Mouse (Mus musculus): ENCODE results near the gene Stox2. TPM values are rescaled to one million over a fixed set of nuclear protein-coding genes. Genes with fewer than 3 reads are reported as not detected.
A peak's percentile ranks its signal among the peaks of the same experiment; 100 is the strongest.

The Stox2 gene
- total RNA-seq, 2 experiments from 2014 or later = 85.0 to 89.4 TPM

DNA sequence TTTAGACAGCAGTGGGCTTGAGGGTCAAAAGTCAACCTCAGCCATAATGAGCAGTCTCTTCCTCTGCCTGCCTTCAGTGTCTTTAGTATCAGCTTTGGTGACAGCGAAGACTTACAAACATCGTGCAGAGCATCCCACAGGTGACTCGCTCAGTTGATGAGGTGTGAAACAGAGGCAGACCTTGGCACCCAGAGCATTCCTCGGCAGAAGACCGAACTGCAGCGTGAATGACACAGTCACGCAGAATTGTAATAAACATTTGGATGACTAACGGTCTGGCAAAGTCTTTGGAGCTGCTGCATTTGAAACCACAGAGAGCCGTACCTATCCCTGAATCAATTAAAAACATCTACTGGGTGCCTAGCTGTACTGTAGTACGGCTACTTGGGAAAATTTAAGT, 225.0 kb downstream of the Stox2 start:
- DNase-seq (ENCODE audit: extremely low spot score in 1 of 2, low spot score in 2 of 2) = no peak
- intact Hi-C loops (cut with DNase I) = no loop called here

DNA sequence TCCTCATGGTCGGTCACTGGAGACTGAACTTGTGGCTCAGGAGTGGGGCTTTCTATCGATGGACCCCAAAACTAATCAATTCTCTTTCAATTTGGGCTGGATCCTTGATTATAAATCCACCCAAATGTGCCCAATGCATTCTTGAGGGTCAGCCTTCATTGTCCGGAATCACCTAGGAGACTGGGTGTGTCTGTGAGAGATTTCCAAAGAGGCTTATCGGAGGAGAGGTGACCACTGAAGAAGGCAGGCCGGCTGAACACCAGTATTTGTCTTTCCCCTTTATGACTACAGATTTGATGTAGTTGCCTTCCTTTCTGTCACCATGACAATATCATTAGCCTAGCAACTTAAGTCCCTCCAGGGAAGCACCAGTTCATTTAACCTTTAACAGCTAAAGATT, 225.8 kb downstream of the Stox2 start:
- intact Hi-C loops (cut with DNase I) = no loop called here
- DNase-seq (ENCODE audit: extremely low spot score in 1 of 2, low spot score in 2 of 2) = no peak

DNA sequence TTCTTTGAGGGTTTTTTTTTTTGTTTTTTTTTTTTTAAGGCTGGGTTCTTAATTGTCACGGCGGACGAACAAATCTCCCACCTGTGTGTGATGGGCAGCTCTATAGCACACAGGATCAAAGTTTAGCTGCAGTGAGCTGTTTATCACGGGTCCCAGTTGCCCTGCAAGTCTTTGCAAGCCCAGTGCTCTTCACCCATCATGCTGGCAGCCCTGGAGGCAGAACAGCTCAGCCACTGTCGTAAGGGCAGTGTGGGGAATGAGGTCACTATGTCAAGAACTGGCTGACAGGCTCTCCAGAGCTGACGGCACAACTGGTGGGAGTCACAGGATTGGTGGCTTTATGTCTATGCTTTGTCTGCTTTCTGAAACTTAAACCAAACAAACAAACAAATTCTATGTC, 227.6 kb downstream of the Stox2 start:
- intact Hi-C loops (cut with DNase I) = loop anchor here (5.0 to 10.0 kb wide), 2 partner anchors 69 to 194 kb away; no protein-coding TSS in a partner anchor
- no peak for DNase-seq (ENCODE audit: extremely low spot score in 1 of 2, low spot score in 2 of 2)

DNA sequence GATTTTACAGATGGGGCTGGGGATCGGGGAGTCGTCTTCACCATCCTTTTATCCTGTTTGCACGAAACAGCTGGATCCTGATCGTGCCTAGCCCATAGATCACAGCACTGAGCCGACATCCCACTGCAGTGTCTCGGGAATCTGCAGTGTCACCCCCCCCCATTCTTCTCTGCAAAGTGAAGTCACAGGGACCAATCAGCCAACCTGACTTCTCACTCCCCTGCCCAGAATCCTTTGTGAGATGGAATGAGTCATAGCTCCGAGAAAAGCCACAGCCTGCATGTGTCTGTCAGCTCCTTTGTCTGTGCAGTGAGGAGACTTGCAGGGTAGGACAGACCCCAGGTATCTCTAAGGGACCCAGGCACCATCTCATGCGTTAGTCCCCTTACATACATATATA, 228.1 kb downstream of the Stox2 start:
- intact Hi-C loops (cut with DNase I) = loop anchor here (5.0 to 10.0 kb wide), 2 partner anchors 69 to 193 kb away; no protein-coding TSS in a partner anchor
- no peak for DNase-seq (ENCODE audit: extremely low spot score in 1 of 2, low spot score in 2 of 2)

DNA sequence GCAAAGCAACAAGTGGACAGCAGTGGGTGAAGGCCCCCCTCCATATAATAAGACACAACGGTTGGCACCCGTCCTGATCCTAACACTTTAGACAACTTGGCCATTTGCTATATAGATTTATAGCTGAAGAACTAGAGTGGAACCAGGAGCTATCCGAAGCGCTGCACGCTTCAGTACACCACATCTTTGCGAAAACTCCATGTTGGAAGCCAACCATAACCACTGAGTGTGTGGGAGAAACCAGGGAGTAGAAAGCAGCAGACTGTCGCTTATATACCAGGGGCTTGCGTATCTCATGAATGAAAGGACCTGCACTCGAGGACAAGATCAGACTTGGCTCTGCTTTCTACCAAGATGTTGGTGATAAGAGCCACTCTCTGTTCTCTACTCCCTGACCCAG, 234.0 kb downstream of the Stox2 start:
- no peak for DNase-seq (ENCODE audit: extremely low spot score in 1 of 2, low spot score in 2 of 2)
- intact Hi-C loops (cut with DNase I) = loop anchor here (10.0 kb wide), 1 partner anchor 187 kb away; no protein-coding TSS in a partner anchor

DNA sequence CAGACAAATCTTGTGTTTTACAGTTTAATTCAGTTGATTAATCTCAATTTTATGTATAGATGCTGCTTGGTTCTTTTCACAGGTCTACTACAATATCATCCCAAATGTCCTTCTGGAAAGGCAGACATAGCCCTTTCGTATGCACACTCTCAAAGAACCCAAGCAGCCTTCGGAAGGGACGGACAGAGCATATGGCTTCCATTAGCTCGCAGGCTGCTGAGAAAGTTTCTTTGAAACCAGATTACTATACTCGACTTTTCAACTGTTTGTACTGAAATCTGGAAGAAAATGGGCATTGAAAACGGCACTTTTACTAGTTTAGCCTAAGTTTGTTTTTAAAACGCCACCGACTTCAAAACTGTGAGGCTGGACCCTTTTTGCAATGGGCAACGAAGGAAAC, 234.9 kb downstream of the Stox2 start:
- intact Hi-C loops (cut with DNase I) = loop anchor here (10.0 kb wide), 1 partner anchor 186 kb away; no protein-coding TSS in a partner anchor
- no peak for DNase-seq (ENCODE audit: extremely low spot score in 1 of 2, low spot score in 2 of 2)

DNA sequence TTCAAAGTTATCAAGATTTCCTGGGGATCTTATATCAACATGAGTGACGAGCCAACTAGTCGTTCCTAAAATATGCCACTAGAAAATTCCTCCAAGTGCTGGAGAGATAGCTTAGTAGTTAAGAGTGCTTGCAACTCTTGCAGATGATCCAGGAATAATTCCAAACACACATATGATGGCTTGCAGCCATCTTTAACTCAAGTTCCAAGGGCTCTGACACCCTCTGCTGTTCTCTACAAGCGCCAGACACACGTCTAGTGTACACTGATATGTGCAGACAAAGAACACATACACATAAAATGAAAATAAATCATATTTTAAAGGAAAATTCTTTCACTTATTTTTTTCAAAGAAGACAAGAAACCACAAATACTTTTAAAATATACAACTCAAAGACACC, 237.9 kb downstream of the Stox2 start:
- no peak for DNase-seq (ENCODE audit: extremely low spot score in 1 of 2, low spot score in 2 of 2)
- intact Hi-C loops (cut with DNase I) = loop anchor here (10.0 kb wide), 1 partner anchor 147 kb away; no protein-coding TSS in a partner anchor

DNA sequence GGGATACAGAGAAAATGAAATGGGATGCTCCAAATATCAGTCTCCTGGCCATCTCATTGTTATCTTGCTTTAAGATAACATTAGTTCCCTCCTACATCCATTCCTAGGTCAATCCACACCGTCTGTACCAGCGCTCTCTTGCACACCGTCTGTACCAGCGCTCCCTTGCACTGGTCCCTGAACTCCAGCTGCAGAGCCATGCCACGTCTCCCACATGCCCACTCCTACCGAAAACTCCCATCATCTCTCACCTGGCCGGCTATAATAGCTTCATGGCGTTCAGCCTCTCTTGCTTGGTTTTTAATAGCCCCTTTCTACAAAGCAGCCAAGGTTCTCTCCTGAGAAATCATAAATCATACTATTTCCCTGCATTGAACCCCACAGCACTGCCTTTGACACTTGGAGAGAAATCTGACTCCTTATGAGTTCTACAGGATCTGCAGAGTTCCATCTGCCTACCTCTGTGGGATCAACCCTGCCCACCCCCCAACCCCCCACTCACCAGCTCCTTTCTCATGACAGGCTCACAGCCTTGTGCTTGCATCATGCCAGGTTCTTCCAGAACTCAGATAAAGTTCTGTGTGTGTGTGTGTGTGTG, 239.4 kb downstream of the Stox2 start:
- intact Hi-C loops (cut with DNase I) = loop anchor here (10.0 kb wide), 1 partner anchor 148 kb away; no protein-coding TSS in a partner anchor
- DNase-seq (ENCODE audit: extremely low spot score in 1 of 2, low spot score in 2 of 2) = no peak

DNA sequence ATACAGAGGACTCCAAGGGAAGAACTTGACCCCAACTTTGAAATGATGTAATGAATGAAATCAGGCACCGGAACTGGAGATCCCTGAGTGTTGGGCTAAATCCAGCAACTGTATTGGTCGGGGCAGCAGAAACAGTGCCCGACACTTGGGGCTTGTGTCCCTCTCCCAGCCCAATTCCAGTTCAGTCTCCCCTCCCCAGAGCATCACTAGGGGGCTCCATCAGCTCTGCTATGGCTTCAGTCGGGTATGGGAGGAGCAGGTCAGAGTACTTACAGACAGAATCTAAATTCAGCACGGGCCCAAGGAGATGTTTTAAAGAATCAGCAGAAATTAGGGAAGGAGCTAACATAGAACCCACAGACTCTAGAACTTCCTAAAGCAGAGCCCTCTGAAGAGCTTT, 240.7 kb downstream of the Stox2 start:
- DNase-seq (ENCODE audit: extremely low spot score in 1 of 2, low spot score in 2 of 2) = no peak
- intact Hi-C loops (cut with DNase I) = loop anchor here (10.0 kb wide), 1 partner anchor 149 kb away; no protein-coding TSS in a partner anchor

DNA sequence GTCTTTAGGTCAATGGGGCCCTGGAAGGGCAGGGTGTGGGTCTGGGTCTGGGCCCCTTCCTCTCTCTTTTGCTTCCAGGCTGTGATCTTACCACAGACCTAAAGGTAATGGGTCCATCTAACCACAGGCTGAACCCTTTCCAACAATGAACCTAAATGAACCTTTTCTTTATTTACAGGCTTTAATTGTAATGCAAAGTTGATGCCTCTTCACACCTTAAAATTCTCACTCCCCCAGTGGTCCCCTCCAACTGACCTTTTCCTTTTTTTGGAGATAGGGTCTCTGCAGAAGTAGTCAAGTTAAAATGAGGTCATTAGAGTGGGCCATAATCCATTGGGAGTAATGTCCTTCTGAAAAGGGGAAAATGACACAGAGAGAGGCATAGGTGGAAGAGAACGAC, 249.8 kb downstream of the Stox2 start:
- no peak for DNase-seq (ENCODE audit: extremely low spot score in 1 of 2, low spot score in 2 of 2)
- intact Hi-C loops (cut with DNase I) = no loop called here

DNA sequence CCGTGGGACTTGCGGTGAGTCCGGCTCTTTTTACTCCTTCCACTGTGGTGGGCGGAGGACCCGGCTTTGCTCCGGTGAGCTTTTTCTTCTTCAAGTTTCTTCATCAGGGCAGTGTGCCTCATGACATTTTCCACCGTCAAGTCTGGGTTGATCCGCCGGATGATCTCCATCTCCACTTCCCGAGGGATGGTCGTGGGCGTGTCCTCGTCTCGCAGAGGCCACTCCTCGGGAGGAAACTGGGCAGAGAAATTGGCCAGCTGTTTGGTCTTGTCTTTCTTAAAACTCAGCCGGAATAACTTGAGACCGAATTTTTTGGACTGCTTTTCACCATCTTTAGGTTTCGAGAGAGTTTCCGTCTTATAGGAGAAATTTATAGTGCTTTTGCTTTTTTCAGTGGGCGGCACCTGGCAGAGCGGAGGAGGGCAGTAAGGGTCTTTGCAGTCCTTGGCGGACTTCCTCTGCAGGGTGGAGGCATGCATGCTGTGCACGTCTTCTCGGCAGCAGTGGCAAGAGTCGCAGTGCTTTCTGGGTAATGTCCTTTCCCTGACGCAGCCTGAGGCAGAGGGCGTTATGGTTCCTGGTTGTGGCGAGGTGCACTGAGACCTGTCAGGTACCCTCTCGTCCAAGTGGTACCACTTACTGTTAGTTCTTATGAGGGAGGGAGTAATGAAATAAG, 252.7 kb downstream of the Stox2 start:
- intact Hi-C loops (cut with DNase I) = no loop called here
- no peak for DNase-seq (ENCODE audit: extremely low spot score in 1 of 2, low spot score in 2 of 2)

DNA sequence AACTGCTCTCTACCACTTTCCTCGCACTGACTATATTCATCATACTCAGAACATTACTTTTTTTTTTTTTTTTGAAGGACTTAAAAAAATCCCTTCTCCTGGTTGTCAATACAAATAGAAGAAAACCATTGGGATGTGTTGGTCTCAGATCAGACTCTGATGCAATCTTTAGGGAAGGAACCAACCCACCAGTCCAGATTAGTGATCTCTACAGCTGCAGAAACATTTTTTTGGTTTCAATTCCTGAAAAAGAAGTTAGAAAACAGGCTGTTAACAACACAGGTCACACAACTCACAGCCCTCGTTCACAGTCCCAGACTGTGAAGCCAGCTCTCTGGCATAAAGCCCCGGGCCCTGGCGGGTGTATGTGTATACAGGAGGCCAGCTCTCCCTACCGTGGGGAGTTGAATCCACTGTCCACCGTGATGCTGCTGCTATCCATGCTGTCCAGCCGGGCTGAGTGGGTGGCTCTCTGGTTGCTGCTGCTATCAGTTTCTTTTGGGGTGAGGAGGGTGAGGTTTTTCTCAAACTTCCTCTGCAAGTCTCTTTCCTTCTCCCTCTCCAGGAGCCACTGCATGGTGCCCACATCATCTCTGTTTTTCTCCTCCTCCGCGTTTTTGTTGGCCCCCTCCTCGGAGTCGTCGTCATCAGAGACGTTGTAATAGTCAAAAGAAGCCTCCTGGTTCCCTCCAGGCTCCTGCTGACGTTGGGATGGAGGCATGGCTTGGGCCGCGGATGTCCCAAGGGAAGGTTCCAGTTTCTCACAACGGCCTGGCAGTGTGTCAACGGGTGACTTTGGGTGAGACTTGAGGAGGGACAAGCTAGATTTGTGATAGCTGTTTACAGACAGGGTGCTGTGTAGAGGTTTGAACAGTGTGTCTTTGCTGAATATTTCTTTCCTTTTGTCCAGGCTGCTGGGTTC, 254.5 kb downstream of the Stox2 start:
- no peak for DNase-seq (ENCODE audit: extremely low spot score in 1 of 2, low spot score in 2 of 2)
- intact Hi-C loops (cut with DNase I) = no loop called here

DNA sequence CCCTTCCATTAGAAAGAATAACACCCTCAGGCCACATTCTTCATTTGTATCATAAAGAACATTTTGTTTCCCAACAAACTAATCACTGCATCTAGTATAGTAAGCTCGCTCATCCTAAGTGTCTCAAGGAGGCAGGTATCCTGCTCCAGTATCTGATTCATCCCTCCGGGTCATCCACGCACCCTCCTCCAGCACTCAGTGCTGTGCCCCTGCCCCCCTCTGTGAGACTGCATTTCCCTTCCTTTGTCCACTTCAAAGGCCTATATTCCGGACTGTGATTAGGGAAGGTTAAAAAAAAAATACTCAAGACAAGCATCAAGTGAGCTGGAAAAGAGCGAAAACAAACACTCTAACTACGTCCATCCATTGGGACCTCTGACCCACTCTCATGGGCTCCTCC, 260.8 kb downstream of the Stox2 start:
- DNase-seq (ENCODE audit: extremely low spot score in 1 of 2, low spot score in 2 of 2) = peak in 1 of 2 experiments; percentile 53
- intact Hi-C loops (cut with DNase I) = no loop called here

DNA sequence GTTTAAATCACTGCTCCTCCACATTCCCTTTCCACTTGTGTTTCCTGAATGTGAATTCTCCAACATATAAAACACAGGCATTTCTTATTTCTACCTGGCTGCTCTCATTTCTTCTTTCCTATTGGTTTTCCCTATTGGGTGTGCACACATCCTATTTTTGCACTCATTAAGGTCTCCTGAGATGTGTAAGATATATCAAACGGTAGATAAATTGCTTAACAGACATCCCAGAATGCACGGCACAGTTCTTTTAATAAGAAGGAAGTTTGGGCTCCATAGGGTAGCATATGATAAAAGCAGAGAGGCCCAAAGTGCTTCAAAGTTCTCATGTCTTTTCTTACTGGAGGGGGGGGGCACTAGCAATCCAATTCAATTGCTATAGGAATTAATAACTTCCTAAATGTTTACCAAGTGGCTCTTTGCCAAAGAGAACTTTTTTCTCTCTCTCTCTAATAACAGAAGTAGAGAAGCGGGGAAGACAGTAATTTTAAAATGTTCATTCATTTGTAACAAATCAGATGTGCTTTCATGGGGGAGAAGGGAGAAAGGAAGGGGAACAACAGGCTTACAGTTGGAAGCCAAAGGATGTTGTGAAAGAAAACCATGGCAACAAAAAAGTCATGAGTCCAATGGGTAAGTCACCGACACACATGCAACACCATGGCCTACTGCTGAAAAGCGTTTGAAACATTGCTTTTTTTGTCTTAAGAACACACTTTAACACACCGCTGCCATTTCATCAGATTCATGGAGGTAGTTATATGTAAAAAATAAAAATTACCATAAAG, 263.2 kb downstream of the Stox2 start:
- intact Hi-C loops (cut with DNase I) = no loop called here
- no peak for DNase-seq (ENCODE audit: extremely low spot score in 1 of 2, low spot score in 2 of 2)

DNA sequence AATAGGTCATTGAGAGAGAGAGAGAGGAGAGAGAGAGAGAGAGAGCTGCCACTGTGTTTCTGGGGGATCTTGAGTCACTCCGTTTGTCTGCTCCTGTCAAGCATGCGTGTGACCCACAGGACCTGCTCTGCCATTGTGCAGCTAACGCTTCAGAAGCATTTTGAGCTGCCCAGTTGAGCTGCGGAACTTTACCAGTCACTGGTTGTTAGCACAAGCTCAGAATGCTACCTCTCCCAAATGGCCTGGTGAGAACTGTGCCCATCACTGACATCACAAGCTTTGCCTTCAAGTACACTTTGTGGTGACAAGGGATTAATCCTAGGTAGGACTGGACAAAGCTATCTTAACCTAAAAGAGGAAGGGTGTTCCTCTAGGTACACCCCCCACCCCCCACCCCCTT, 263.9 kb downstream of the Stox2 start:
- intact Hi-C loops (cut with DNase I) = no loop called here
- DNase-seq (ENCODE audit: extremely low spot score in 1 of 2, low spot score in 2 of 2) = no peak

DNA sequence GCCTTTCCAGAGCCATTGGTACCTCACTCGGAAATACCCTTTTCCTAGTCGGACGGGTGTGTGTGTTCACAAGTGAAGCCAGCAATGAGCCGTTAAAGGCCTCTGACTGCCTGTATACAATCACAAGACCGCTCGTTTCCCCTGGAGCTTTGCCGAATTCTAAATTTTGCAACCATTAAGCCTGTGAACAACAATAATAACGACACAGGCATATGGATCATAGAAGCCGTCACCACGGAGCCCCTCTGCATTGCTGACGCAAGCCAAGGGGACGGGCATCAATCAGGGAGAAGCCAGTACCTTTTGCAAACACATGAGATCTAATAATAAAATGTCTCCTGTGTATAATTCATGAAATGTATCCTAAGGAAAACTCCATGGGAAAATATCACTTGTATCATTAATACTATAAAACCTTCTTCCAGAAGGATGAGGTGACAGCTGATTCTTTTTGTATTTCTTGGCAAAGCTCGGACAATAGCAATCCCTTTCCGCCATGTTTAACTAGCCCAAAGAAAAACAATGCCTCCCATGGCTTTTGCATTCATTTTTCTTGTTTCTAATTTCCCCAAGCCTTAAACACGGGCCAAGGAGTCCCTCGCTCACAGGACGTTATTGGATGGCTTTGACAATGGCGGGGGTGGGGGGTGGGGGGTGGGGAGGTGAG, 265.0 kb downstream of the Stox2 start:
- no peak for DNase-seq (ENCODE audit: extremely low spot score in 1 of 2, low spot score in 2 of 2)
- intact Hi-C loops (cut with DNase I) = no loop called here

DNA sequence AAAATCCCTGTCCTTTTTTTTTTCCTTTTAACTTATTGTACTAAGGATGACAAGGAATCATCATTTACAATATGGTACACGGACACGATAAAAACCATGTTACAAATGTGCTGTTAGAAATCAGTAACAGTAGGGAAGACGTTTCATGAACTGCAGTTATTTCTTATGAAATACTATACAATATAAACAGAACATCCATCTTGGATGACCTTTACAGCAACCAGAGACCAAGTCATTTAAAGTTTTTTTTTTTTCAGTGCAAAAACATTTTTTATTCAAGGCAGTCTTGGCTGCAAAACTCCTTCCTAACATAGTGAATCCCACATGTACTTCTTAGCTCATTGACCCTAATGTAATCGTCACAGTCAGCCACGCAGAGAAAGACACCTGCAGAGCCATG, 266.0 kb downstream of the Stox2 start:
- DNase-seq (ENCODE audit: extremely low spot score in 1 of 2, low spot score in 2 of 2) = no peak
- intact Hi-C loops (cut with DNase I) = no loop called here

DNA sequence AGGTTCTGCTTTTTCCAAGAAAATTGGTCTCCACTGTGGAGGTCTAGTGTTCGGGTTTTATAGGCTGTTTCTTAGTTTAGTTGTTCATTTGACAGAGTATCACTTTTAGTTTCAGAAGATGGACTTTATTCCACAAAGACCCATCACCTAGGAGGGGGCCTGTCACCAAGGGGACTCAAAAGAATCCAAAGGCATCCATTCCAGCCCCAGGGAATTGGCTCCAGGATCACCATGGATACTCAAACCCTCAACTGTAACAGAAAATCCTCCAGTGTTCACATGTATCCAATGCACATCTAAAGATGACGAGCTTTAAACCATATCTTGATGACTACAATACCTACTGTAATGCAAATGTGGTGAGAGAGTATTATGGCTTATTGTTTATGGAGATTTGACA, 267.4 kb downstream of the Stox2 start:
- intact Hi-C loops (cut with DNase I) = no loop called here
- DNase-seq (ENCODE audit: extremely low spot score in 1 of 2, low spot score in 2 of 2) = no peak
